Mouse (Mus musculus) neural tube, embryonic 10.5 days (tissue): Measurements from ENCODE around the gene 4930480E11Rik.
"Not testable (repeated sequence)": the region's sequence is repeated elsewhere in the genome, so short reads cannot be mapped to it uniquely, and the experiment has no call there.

Source experiments
- DNase-seq: peaks from one replicate; pipeline ENCODE4 v3.0.0-alpha.2; 2017; ENCODE audit warnings: low spot score; ENCODE audit errors: extremely low spot score

Gene 4930480E11Rik

DNA sequence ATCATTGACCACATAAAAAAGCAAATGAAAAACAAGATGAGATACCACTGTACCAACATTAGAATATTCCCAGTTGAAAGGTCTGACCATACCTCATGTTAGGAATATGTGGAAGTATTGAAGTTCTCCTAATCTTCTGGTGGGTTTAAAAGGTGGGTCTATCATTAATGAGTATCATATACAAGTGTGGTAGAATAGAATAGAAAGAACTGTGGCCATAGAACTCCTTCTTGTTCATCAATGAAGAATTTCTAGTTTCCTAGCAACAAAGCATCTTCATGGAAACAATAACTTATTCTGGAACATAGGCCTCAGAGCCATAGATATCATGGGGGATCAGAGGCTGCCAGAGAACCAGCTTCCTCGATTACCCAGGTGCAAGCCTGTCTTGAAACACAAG, at the start of gene 4930480E11Rik:
Gene 4930480E11Rik, plus strand, starts transcription at position 301 of the 400 bp plus-strand sequence.
- DNase-seq, result no peak

DNA sequence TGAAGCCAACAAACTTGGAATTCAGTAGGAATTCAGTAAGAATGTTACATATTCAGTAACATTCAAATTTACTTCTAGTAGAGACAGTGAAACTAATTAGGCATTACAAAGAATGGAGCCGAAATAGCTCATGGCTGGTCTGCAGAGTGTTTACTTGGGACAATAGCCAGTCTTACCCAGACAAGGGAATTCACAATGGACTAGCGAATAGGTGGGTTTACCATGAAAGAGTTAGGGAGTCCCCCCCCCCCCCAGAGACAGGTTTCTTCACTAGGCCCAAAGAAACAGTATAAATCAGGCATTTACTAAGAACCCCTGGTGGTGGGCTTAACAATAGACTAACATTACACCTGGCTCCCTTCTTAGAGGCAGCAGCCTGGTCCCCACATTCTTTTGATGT, 33.9 kb downstream of the 4930480E11Rik start:
- DNase-seq, result not testable (repeated sequence)
